Mouse (Mus musculus) liver, embryonic 16.5 days (tissue): ENCODE measurements around the gene Tent4b. TPM values are rescaled to one million over a fixed set of nuclear protein-coding genes. Genes with fewer than 3 reads are reported as not detected.
A peak's percentile ranks its signal among the peaks of the same experiment; 100 is the strongest.

ENCODE experiments used
- ATAC-seq: fragments of 200-750 bp; cut with Nextera tagmentation; 2 replicates; pipeline ENCODE4 v1.8.0; 2017; ENCODE audit warnings: low read depth, mild to moderate bottlenecking, moderate number of reproducible peaks, moderate library complexity
- H3K27ac ChIP-seq: fragments of 300-500 bp; sonication (generic); 2 replicates; pipeline ENCODE4 v1.5.1; 2014; ENCODE audit warnings: mild to moderate bottlenecking, low read length
- H3K27me3 ChIP-seq: fragments of 300-500 bp; sonication (generic); 2 replicates; pipeline ENCODE4 v1.6.1; 2014; ENCODE audit warnings: low read depth, low read length, mixed read lengths; ENCODE audit not compliant: control insufficient read depth, insufficient read depth
- H3K36me3 ChIP-seq: fragments of 300-500 bp; sonication (generic); 2 replicates; pipeline ENCODE4 v1.6.1; 2014; ENCODE audit warnings: mild to moderate bottlenecking; ENCODE audit not compliant: control insufficient read depth, insufficient read depth
- H3K4me1 ChIP-seq: fragments of 300-500 bp; sonication (generic); 2 replicates; pipeline ENCODE4 v1.6.1; 2014; ENCODE audit warnings: low read depth, low read length, mixed read lengths; ENCODE audit not compliant: control insufficient read depth
- H3K4me2 ChIP-seq: fragments of 300-500 bp; sonication (generic); 2 replicates; pipeline ENCODE4 v1.6.1; 2014; ENCODE audit warnings: low read depth, low read length, mixed read lengths
- H3K4me3 ChIP-seq: fragments of 300-500 bp; sonication (generic); 2 replicates; pipeline ENCODE4 v1.5.1; 2014; ENCODE audit warnings: low read depth, mild to moderate bottlenecking, low read length
- H3K9ac ChIP-seq: fragments of 300-500 bp; sonication (generic); 2 replicates; pipeline ENCODE4 v1.6.1; 2014; ENCODE audit warnings: low read depth, low read length
- H3K9me3 ChIP-seq: fragments of 300-500 bp; sonication (generic); replicated peaks from 2 replicates; pipeline ENCODE4 v1.6.1; 2016; ENCODE audit warnings: low read length; ENCODE audit not compliant: control insufficient read depth
- WGBS: fragments of 180-500 bp; shearing (Covaris S2); extraction: QIAGEN DNeasy Blood & Tissue Kit; methylation state at CpG from one replicate; pipeline ENCODE4 v1.1.7; 2014; ENCODE audit not compliant: insufficient replicate concordance; 5-methylcytosine and 5-hydroxymethylcytosine counted together
- polyA plus RNA-seq: library from polyadenylated mRNA; unstranded; fragments of >200 nt; fragmentation: Nextera tagmentation; extraction: Ambion mirVana; gene quantifications from 2 replicates; pipeline ENCODE4 v1.2.1, GENCODE M21; 2015

Tent4b gene
- polyA plus RNA-seq, 1 experiment from 2014 or later, result 2.5 TPM

GRCm38 (mm10) chr8:88280904-88281303, 81.9 kb downstream of the Tent4b start:
- no peaks in the 10 kb centered on the region for H3K9me3 ChIP-seq
- H3K9ac ChIP-seq, result no peak overlapping the region
- 27% methylated on average over 7 of the region's 7 CpGs for WGBS
- no peaks in the 10 kb centered on the region for H3K36me3 ChIP-seq
- ATAC-seq, result no peak
- no peak overlapping the region for H3K4me3 ChIP-seq
- H3K4me2 ChIP-seq, result no peak overlapping the region
- no peak overlapping the region; the same call in 1 of the 2 replicates for H3K27ac ChIP-seq
- peaks cover 33% of the 10 kb centered on the region for H3K4me1 ChIP-seq
- H3K27me3 ChIP-seq, result no peaks in the 10 kb centered on the region

- Histone ChIP-seq H3K4me2 (no peak overlapping the region), H3K27ac (no peak overlapping the region), H3K4me3 (no peak overlapping the region), H3K4me1 (peaks cover 39% of the 10 kb centered on the region), H3K9ac (no peak overlapping the region), H3K27me3 (no peaks in the 10 kb centered on the region), H3K9me3 (no peaks in the 10 kb centered on the region), H3K36me3 (no peaks in the 10 kb centered on the region)
- no peak for ATAC-seq
- 39% methylated on average over 8 of the region's 8 CpGs for WGBS
These were observed 83.7 kb downstream of the Tent4b start for GRCm38 (mm10) chr8:88282684-88283083.

- H3K27me3 ChIP-seq, result no peaks in the 10 kb centered on the region
- 69% methylated on average over 13 of the region's 13 CpGs for whole genome bisulfite sequencing
- no peak overlapping the region for H3K9ac ChIP-seq
These were observed 84.5 kb downstream of the Tent4b start for GRCm38 (mm10) chr8:88283243-88284115.

GRCm38 (mm10) chr8:88284738-88285137, 85.7 kb downstream of the Tent4b start:
- no peak overlapping the region for H3K4me2 ChIP-seq
- H3K27me3 ChIP-seq, result no peaks in the 10 kb centered on the region
- no peaks in the 10 kb centered on the region for H3K9me3 ChIP-seq
- H3K4me3 ChIP-seq, result no peak overlapping the region
- H3K27ac ChIP-seq, result no peak overlapping the region
- peaks cover 44% of the 10 kb centered on the region for H3K4me1 ChIP-seq
- 64% methylated on average over 7 of the region's 7 CpGs for WGBS
- no peak overlapping the region for H3K9ac ChIP-seq
- H3K36me3 ChIP-seq, result no peaks in the 10 kb centered on the region
- ATAC-seq, result no peak

More at GRCm38 (mm10) chr8:88283243-88284115, 84.5 kb downstream of the Tent4b start:
- Histone ChIP-seq H3K36me3 (no peaks in the 10 kb centered on the region), H3K4me3 (no peak overlapping the region), H3K4me1 (peaks cover 46% of the 10 kb centered on the region), H3K9me3 (no peaks in the 10 kb centered on the region), H3K4me2 (no peak overlapping the region), H3K27ac (no peak overlapping the region)
- no peak for ATAC-seq

GRCm38 (mm10) chr8:88285469-88286356, 86.7 kb downstream of the Tent4b start:
- Histone ChIP-seq H3K4me1 (peaks cover 41% of the 10 kb centered on the region), H3K36me3 (no peaks in the 10 kb centered on the region), H3K4me2 (no peak overlapping the region), H3K27me3 (no peaks in the 10 kb centered on the region), H3K4me3 (no peak overlapping the region), H3K9me3 (no peaks in the 10 kb centered on the region), H3K9ac (no peak overlapping the region), H3K27ac (no peak overlapping the region)
- WGBS, result 56% methylated on average over 8 of the region's 8 CpGs
- no peak for ATAC-seq

- 80% methylated on average over 14 of the region's 14 CpGs for WGBS
- Histone ChIP-seq H3K36me3 (no peaks in the 10 kb centered on the region), H3K27me3 (no peaks in the 10 kb centered on the region), H3K9me3 (no peaks in the 10 kb centered on the region), H3K4me2 (no peak overlapping the region), H3K4me3 (no peak overlapping the region), H3K4me1 (peaks cover 35% of the 10 kb centered on the region), H3K9ac (no peak overlapping the region), H3K27ac (no peak overlapping the region)
- ATAC-seq, result no peak
These were observed 87.5 kb downstream of the Tent4b start for GRCm38 (mm10) chr8:88286421-88286960.

GRCm38 (mm10) chr8:88288622-88289242, 89.7 kb downstream of the Tent4b start:
- Histone ChIP-seq H3K9ac (peak overlapping the region; percentile 66), H3K9me3 (no peaks in the 10 kb centered on the region), H3K27me3 (no peaks in the 10 kb centered on the region), H3K4me2 (peak overlapping the region; percentile 54), H3K36me3 (no peaks in the 10 kb centered on the region), H3K27ac (peak overlapping the region; percentile 86), H3K4me1 (peaks cover 45% of the 10 kb centered on the region), H3K4me3 (peak overlapping the region; percentile 29)
- 15% methylated on average over 12 of the region's 12 CpGs for WGBS
- peak; percentile 73 for ATAC-seq

GRCm38 (mm10) chr8:88289901-88290300, 90.9 kb downstream of the Tent4b start:
- H3K4me2 ChIP-seq, result no peak overlapping the region

More at GRCm38 (mm10) chr8:88289901-88290300, 90.9 kb downstream of the Tent4b start:
- 32% methylated on average over 1 of the region's 1 CpGs for WGBS
- Histone ChIP-seq H3K9ac (no peak overlapping the region), H3K4me3 (no peak overlapping the region), H3K9me3 (no peaks in the 10 kb centered on the region), H3K27ac (peak overlapping the region; percentile 44), H3K27me3 (no peaks in the 10 kb centered on the region), H3K36me3 (no peaks in the 10 kb centered on the region), H3K4me1 (peaks cover 55% of the 10 kb centered on the region)
- ATAC-seq, result no peak
